Mouse (Mus musculus) skeletal muscle tissue, postnatal 0 days (tissue): Measurements from ENCODE around the gene Slc22a2. TPM values are rescaled to one million over a fixed set of nuclear protein-coding genes. Genes with fewer than 3 reads are reported as not detected.

Source experiments
- polyA plus RNA-seq: library from polyadenylated mRNA; unstranded; fragments of >200 nt; fragmentation: Nextera tagmentation; extraction: Ambion mirVana; gene quantifications from 2 replicates; pipeline ENCODE4 v1.2.1, GENCODE M21; 2015

Slc22a2 gene
- polyA plus RNA-seq, result not detected in 2 replicates

GRCm38 (mm10) chr17:12583991-12584390 is at the start of gene Slc22a2:
Gene Slc22a2, plus strand, starts transcription at chr17:12584132.

GRCm38 (mm10) chr17:12675646-12676045 is 91.7 kb downstream of the Slc22a2 start, which contains the start of gene Slc22a1:
Gene Slc22a1, minus strand, starts transcription at chr17:12675829.

Other genes starting within 250 kb of the Slc22a2 start
- gene Plg, start 205.5 kb upstream of the Slc22a2 start, polyA plus RNA-seq, result 0.21 and 0.38 TPM in 2 replicates
- 0.67 and 1.8 TPM in 2 replicates for gene Slc22a3, start 76.4 kb upstream of the Slc22a2 start, polyA plus RNA-seq
- gene Slc22a1, start 91.7 kb downstream of the Slc22a2 start, polyA plus RNA-seq, result not detected in 2 replicates
- 28.6 and 35.2 TPM in 2 replicates for gene Igf2r, start 185.5 kb downstream of the Slc22a2 start, polyA plus RNA-seq